Mouse (Mus musculus) erythroblast, embryonic 14.5 days (primary cell): ENCODE results near the gene Soat2.

Source experiments
- GATA1 ChIP-seq: IDR thresholded peaks from 2 replicates; pipeline ENCODE4 v1.6.1; 2012; ENCODE audit warnings: low read length, inconsistent platforms, mixed read lengths
- TAL1 ChIP-seq: IDR thresholded peaks from 3 replicates; pipeline ENCODE4 v1.6.1; 2012; ENCODE audit warnings: low read length, inconsistent platforms, mixed read lengths

DNA sequence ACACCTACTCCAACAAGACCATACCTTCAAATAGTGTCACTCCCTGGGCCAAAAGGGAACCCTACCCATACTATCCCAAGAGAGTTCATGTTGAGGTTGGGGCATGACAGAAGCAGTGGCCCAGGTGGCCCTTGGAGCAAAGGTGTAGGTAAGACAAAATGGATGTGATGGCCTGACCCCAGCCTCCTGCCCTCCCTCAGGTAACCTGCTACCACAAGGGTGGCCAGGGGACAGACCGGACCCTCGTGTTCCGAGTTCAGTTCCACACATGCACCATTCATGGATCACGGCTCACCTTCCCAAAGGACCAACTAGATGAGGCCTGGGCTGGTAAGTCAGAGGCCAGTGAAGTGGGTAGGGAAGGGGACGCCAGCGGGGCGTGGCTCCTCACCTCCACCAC is 40.1 kb upstream of the Soat2 start:
- TF ChIP-seq TAL1 (no peak), GATA1 (no peak)
